Mouse (Mus musculus): ENCODE results near the gene Rem1. TPM values are rescaled to one million over a fixed set of nuclear protein-coding genes. Genes with fewer than 3 reads are reported as not detected.
"Not testable (repeated sequence)": the region's sequence is repeated elsewhere in the genome, so short reads cannot be mapped to it uniquely, and the experiment has no call there.

Gene Rem1
- total RNA-seq, 2 experiments from 2014 or later = 5.2 to 7.3 TPM

DNA sequence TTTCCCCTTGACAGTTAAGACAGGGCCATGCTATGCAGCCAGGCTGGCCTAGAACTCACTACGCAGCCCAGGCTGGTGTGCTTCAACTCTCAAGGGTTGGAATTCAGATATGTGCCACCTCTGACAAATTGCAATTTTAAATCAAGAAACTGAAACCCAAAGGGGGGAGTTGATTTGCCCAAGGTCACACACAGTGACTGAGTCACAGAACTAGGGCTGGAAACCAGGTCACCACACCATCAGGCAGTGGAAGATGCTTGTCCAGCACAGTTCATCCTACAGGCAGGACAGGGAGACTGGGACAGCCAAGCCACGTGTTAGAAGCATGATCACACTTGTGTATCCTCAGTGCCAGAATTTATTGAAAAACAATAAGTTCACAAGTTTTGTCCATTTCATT, 2.2 kb upstream of the Rem1 start:
- DNase-seq = no peak
- intact Hi-C loops (cut with DNase I; ENCODE audit: low total_unique reads) = no loop called here

DNA sequence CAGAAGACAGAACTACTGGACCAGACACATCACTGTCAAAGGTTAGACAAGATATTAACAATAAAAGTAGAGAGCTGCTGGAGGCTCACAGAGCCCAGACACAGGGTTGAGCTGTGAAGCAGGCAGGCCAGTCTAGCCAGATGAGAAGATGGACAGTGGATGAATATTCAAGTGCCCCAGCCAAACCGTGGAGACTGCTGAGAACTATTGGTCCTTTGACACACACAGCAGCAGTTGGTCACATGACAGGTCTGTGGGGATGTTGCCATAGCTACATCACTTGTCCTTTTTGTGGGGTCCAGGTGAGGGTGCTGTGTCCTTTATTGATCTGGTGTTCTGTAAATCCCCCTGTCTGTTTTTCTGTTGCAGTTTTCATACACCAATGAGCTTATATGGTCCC, 1.5 kb upstream of the Rem1 start:
- intact Hi-C loops (cut with DNase I; ENCODE audit: low total_unique reads) = no loop called here
- no peak for DNase-seq

DNA sequence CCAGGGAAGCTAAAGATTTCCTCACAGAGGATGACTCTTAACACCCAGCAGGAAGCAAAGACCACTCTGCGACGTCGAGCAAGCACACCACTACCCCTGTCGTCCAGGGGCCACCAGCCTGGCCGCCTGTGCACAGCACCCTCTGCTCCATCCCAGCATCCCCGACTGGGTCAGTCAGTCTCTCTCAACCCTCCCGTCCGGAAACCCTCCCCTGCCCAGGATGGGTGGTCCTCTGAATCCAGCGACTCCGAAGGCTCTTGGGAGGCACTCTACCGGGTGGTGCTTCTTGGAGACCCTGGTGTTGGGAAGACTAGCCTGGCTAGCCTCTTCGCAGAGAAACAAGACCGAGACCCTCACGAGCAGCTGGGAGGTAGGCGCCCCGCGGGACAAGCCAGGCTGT, 1.3 kb downstream of the Rem1 start:
- intact Hi-C loops (cut with DNase I; ENCODE audit: low total_unique reads) = no loop called here
- DNase-seq = peak; percentile 25

- intact Hi-C loops (cut with DNase I; ENCODE audit: low total_unique reads) = no loop called here
- DNase-seq = no peak
Observed at GRCm38 (mm10) chr2:152629239-152629638, 2.5 kb downstream of the Rem1 start.

GRCm38 (mm10) chr2:152629904-152630303, 3.2 kb downstream of the Rem1 start:
- no peak for DNase-seq
- intact Hi-C loops (cut with DNase I; ENCODE audit: low total_unique reads) = no loop called here

GRCm38 (mm10) chr2:152633334-152633733, 6.6 kb downstream of the Rem1 start:
- intact Hi-C loops (cut with DNase I; ENCODE audit: low total_unique reads) = no loop called here
- DNase-seq = no peak

DNA sequence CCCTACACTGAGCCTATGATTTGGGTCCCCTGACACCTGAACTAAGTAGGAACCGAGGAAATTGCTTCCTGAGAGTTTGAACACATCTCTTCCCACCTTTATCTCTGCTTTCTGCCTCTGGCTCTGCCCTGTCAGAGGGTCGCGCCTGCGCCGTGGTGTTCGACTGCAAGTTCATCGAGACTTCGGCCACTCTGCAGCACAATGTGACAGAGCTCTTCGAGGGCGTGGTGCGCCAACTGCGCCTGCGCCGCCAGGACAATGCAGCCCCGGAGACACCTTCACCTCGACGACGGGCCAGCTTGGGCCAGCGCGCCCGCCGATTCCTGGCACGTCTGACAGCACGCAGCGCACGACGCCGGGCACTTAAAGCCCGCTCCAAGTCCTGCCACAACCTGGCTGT, 7.6 kb downstream of the Rem1 start:
- intact Hi-C loops (cut with DNase I; ENCODE audit: low total_unique reads) = no loop called here
- no peak for DNase-seq

GRCm38 (mm10) chr2:152636246-152637005, 9.7 kb downstream of the Rem1 start:
- peak; percentile 83 for DNase-seq
- intact Hi-C loops (cut with DNase I; ENCODE audit: low total_unique reads) = no loop called here

- no peak for DNase-seq
- intact Hi-C loops (cut with DNase I; ENCODE audit: low total_unique reads) = no loop called here
Observed at GRCm38 (mm10) chr2:152637006-152637322, 10.2 kb downstream of the Rem1 start.

GRCm38 (mm10) chr2:152637381-152637780, 10.6 kb downstream of the Rem1 start:
- intact Hi-C loops (cut with DNase I; ENCODE audit: low total_unique reads) = no loop called here
- DNase-seq = no peak

- no peak for DNase-seq
- intact Hi-C loops (cut with DNase I; ENCODE audit: low total_unique reads) = no loop called here
Observed at GRCm38 (mm10) chr2:152638865-152639264, 12.1 kb downstream of the Rem1 start.

- intact Hi-C loops (cut with DNase I; ENCODE audit: low total_unique reads) = no loop called here
- DNase-seq = peak; percentile 46
Observed at GRCm38 (mm10) chr2:152639406-152640113, 12.8 kb downstream of the Rem1 start.

DNA sequence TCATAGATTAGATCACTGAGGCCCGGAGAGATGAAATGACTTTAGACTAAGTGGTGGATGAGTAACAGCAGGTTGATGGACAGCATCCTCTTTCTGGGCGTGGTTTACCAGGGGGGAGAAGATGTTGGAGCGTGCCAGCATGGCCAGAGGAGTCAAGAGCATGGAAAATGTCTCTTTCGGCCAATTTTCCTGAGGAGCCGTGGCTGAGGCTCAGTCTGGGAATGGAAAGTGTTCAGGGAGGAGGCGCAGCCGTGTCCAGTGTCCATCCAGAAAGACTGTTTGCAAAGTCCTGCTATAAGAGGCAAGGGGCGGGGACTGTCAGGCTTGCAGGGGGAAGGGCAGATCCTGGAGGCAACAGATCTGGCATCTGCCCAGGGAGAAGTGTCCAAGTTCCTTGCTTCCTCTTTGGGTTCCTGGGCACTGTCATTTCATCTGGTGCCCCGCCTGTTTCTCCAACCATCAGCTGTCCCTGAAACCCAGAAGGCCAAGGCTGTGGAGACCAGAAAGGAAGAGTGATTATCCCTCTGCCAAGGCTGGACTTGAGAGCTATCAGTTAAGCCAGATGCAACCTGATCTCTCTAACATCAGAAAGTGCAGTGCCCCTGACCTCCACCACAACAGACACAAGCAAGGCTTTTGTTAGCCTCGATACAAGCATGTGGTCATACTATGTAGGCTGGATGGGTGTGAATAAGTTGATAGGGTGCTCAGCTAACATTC, 26.3 kb downstream of the Rem1 start:
- intact Hi-C loops (cut with DNase I; ENCODE audit: low total_unique reads) = no loop called here
- DNase-seq = peak; percentile 77

DNA sequence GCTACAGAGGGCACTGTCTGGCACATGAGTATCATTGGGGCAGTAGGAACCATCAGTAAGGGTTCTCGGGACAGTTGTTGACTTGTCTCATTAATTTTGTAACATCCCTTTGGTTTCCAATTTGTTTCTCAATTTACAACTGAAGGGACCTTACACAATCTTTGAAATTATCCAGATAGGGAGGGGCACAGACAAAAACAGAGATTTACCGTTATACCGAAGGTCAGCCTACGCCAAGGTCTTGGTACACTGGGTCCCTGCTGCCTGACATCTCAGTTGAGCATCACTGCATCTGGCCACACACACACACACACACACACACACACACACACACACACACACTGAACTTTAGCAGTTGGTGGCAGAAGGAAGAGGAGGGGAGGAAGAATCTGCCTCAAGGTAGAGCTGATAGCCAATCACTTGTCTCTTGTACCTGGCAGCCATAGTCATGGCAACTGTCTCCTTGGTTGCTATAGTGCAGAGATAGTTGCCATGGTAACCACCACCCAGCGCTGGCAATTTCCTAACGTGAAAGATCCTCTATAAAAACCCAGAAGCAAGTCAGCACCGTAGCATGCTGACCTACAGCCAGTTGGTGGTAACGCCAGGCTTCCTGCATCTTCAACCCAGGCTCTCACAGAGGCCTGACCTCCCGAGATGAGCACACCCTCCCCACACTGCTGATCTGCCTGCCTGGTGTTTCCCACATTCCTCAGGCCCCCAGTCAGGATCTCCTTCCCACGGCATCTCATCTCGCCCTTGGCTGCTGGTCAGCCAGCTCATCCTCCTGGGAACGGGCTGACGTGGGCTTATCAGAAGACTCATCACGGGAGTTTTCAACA, 27.3 kb downstream of the Rem1 start:
- intact Hi-C loops (cut with DNase I; ENCODE audit: low total_unique reads) = no loop called here

DNA sequence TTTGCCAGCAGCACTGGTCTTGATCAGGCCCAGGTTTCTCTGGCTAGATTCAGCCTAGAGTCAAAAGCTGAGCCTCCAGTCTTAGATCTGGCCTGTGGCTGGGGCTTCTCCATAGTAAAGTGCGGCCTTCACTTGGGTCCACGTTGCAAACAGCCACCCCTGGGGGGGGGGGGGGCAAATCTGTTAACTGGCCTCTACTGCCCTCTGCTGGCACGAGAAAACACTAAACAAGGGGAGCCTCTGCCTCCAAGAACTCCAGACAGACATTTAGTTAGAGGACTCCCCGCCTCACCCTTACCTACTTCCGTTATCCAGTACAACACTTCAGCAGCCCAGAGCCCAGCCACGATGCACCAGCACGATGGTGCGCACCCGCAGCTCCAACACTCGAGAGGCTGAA, 30.6 kb downstream of the Rem1 start:
- intact Hi-C loops (cut with DNase I; ENCODE audit: low total_unique reads) = loop anchor here (5.0 kb wide), 1 partner anchor 40 kb away; no protein-coding TSS in a partner anchor

More for the DNA sequence above, 27.3 kb downstream of the Rem1 start:
- peak; percentile 65 for DNase-seq

GRCm38 (mm10) chr2:152661163-152661562, 34.4 kb downstream of the Rem1 start:
- intact Hi-C loops (cut with DNase I; ENCODE audit: low total_unique reads) = no loop called here
- DNase-seq = no peak

More for the DNA sequence above, 30.6 kb downstream of the Rem1 start:
- DNase-seq = peak; percentile 48

DNA sequence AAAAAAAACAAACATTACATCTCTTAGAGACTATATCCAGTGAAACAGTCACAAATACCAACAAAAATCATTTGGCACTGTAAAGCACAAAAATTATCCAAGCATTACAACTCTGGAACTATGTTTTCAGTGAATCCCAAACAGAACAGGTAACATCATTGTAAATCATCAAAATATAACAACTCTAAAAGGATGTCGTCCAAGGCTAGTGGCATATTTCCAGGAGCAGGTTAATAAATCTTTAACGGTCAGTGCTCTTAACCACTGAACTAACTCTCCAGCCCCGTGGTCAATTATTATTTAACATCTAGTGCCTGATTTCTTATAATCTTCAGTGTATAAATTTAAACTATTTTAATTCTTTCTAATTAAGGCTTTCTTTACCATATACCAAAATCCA, 39.4 kb downstream of the Rem1 start:
- DNase-seq; intact Hi-C loops (cut with DNase I; ENCODE audit: low total_unique reads): not testable (repeated sequence)

DNA sequence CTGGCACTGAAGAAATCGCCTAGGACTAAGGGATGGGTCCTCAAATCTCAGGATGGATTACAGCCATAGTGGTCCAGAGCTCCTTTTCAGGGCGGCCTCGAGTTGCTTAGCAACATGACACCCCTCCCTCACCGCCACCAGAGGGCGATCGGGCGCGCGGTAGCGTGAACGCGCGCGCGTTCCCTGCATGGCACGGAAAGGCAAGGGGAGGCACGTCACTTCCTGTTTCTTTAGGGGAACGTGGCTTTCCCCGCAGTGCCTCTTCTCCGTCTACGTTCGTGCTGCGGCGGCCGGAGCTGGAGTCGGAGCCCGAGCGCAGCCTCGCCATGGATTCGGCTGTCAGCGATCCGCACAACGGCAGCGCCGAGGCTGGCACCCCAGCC, 42.5 kb downstream of the Rem1 start, which contains the start of gene H13:
Gene H13 (plus strand): TSS at position 206 of the 383 bp plus-strand sequence.
- intact Hi-C loops (cut with DNase I; ENCODE audit: low total_unique reads) = no loop called here
- DNase-seq = peak; percentile 89

- peak; percentile 33 for DNase-seq
- intact Hi-C loops (cut with DNase I; ENCODE audit: low total_unique reads) = no loop called here
Observed at GRCm38 (mm10) chr2:152669639-152670484, 43.1 kb downstream of the Rem1 start.

Data from gastrocnemius, postnatal 14 days (tissue).